Mouse (Mus musculus): ENCODE measurements at regions not wholly inside any gene's neighbourhood (a gene's known extent, or its start where the extent isn't known, plus 50 kb on each side); places are given as distances from the start of the nearest gene placed in this dataset.
A peak's percentile ranks its signal among the peaks of the same experiment; 100 is the strongest.

DNA sequence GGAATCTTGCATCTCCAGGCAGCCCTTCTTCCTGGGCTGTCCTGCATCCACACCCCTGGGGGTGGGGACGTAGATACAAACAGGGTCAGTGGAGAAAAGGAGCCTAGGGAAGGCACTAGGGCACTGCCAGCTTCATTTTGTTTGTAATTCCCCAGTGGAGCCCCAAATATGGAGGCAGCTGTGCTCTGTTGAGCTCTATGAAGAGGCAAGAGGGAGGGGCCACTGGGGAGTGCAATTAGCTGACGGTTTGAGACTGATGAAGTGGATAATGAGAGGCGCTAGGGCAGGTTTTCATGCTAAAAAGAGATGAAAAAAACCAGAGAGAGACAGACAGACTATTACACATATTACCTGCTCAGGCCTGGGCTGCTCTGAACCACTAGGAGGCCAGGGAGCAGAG lies 135.8 kb upstream of the Grik3 start:
- DNase-seq (ENCODE audit: low read depth, low spot score), result peak; percentile 24

DNA sequence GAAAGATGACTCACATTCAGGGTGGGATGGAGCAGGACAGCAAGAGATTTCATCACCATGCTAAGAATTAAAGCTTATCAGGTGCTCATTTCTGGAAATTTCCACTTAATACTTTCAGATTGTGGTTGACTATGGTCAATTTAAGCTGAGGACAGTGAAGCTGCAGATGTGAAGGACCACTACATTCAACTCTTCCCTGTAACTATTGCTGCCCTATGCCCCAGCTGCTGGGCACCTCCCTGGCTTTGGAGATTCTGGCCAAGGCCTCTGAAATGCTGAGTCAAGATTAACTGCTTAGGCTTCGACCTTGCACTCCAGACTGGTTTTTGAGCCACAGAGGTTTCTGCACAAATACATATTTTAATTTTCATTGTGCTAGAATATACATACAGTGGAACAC lies 140.4 kb upstream of the Grik3 start:
- no peak for DNase-seq (ENCODE audit: low read depth, low spot score)

DNA sequence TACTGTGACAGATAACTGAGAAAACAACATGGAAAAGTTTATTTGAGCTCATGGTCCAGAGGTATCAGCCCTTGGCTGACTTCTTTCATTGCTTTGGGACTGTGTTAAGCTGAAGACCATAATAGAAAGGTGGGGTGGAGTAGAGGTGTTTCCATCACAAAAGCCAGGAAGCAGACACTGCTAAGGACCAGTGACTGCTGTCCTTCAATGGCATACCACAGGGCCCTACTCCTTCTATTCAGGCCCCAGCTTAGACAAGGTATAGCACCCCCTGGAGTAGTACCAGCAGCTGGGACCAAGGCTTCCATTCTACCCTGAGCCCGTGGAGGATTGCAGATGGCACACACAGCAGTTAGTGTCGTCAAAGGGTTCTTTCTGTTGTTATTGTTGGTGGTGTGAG lies 151.4 kb upstream of the Grik3 start:
- DNase-seq (ENCODE audit: low read depth, low spot score), result no peak

DNA sequence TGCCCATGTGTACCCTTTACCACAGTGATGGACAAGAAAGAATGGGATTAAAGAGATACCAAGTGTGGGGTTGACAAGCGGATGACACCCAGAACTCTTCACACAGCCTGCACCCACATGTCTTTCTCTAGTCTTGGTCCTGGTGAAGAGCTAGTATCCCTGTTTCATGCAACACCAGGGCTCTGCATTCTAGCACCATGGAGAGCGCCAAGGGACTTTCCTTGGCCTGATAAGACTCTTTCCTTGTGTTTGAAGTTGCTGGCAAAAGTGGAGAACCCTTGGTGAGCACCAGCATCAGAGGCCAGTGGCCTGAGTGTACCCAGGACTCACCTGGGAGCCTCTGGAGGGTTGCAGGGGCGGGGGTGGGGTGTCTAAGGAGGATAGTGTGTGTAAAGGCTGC lies 161.7 kb upstream of the Grik3 start:
- DNase-seq (ENCODE audit: low read depth, low spot score), result no peak

GRCm38 (mm10) chr4:125324495-125324894 lies 166.0 kb upstream of the Grik3 start:
- DNase-seq (ENCODE audit: low read depth, low spot score), result no peak

DNA sequence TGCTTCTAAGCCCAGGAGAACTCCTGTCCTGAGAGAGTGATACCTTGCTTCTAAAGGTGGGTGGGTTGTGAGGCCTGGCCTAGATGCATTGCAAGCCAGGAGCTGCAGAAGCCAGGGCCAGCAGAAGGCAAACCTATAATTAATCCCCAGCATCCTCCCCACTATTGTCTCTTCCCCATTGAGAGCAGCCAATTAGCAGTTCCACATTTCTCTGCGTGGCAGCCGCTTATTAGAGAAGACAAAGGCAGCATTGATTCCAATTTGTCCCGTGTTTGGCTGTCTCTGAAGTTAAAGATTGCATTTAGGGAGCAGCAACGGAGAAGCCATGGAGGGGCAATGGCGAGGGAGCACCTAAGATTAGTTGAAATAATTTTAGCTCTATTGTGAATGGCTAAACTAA lies 171.2 kb upstream of the Grik3 start:
- peak; percentile 74 for DNase-seq (ENCODE audit: low read depth, low spot score)

DNA sequence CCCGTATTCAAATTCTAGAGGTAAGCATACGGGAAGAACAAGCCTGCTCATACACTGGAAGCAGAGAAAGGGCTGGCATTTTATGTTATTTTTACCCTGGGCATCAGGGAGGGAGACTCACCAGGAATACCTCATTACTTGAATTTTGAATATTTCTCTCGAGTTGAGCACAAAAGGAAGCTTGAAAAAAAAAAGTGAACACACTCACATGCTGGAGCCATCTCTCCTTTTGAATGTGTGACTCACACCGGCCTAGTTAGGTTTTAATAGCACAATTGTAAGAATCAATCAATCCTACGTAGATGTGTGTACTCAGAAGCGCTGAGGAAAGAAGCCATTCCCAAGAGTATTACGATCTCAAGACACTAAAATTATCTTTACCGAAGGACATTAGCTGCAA lies 172.2 kb upstream of the Grik3 start:
- peak; percentile 72 for DNase-seq (ENCODE audit: low read depth, low spot score)

- peak; percentile 57 for DNase-seq (ENCODE audit: low read depth, low spot score)
These were observed 173.6 kb upstream of the Grik3 start for GRCm38 (mm10) chr4:125316876-125317275.

GRCm38 (mm10) chr4:125315818-125316217 lies 174.7 kb upstream of the Grik3 start:
- DNase-seq (ENCODE audit: low read depth, low spot score), result peak; percentile 76

DNA sequence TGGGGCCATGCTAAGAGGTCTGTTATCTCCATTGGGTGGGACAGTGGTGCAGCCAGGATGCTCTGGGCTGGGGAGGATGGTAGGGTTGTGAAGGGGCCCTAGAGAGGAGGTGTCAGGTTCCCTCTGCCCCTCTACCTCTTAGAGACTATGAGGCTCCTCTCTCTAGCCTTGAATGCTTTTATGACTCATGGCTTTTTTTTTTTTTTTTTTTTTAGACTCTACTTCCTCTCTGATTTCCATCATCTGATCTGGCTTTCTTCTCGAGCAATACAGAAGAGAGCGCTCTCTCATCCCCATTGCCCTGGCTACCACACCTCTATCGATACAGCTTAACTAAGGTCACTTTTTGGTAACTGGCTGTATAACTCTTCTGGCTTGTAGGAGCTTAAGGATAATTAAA lies 176.6 kb upstream of the Grik3 start:
- no peak for DNase-seq (ENCODE audit: low read depth, low spot score)

GRCm38 (mm10) chr4:125313252-125313651 lies 177.2 kb upstream of the Grik3 start:
- peak; percentile 80 for DNase-seq (ENCODE audit: low read depth, low spot score)

- DNase-seq (ENCODE audit: low read depth, low spot score), result no peak
These were observed 180.5 kb upstream of the Zc3h12a start for GRCm38 (mm10) chr4:125308171-125308570.

GRCm38 (mm10) chr4:125305766-125306165 lies 178.1 kb upstream of the Zc3h12a start:
- peak; percentile 53 for DNase-seq (ENCODE audit: low read depth, low spot score)

- peak; percentile 81 for DNase-seq (ENCODE audit: low read depth, low spot score)
These were observed 175.0 kb upstream of the Zc3h12a start for GRCm38 (mm10) chr4:125302660-125303059.

DNA sequence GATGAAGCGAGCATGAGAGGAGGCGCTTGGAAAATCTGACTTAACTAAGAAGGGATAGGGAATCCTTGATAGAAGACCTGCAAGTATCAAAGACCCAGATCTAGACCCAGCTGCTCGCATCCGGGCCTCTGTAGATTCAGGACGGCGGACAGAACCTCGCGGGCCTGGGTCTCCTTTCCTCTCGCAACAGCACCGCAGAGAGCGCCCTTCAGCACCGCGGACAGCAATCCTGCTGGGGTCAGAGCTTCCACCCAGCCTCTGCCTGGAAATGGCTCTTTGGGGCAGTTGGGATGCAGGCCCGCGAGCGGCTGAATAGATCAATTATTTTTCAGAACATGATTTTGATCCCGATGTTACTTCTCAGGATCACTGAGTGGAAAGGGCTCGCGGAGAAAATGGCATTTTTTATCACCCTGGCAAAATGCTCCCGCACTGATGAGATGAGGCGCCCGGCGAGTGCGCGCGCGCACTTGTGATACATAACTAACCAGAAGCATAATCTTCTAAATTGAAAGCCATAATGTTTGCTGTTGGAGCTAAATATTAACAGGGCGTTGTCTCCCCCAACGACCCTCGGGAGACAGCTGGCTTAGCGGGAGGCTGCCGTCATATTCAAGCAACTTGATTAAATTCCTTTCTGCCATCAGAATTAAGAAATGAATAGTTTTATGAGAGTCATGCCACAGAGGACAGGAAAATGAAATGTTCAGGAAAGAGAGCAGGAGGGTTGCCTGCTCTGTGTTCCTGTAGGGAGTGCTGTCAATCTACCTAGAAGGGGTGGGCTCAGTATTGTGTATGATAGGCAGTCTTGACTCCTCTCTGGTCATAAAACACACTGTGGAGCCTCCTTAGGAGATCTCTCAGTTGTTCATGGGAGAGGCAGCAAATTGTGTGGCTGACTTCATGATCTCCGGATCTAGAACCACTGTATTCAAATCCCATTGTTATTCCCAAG lies 173.1 kb upstream of the Zc3h12a start:
- DNase-seq (ENCODE audit: low read depth, low spot score), result no peak

DNA sequence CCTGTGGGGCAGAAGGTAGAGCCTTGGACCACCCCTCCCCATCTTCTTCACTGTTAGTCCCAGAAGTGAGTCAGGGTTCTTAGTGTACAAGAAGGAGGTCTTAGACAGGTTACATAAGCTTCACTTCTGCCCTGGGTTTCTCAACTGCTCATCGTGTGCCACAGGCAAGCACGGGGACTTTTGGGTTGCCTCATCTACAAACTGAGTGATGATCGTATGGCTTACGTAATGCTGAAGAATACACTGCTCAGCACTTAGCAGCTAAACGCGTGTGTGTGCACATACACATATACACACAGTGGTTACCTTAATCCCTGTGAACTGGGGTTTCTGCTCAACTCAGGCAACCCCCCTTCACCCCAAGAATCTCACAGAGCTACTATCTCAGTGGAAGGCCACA lies 163.1 kb upstream of the Zc3h12a start:
- peak; percentile 58 for DNase-seq (ENCODE audit: low read depth, low spot score)

DNA sequence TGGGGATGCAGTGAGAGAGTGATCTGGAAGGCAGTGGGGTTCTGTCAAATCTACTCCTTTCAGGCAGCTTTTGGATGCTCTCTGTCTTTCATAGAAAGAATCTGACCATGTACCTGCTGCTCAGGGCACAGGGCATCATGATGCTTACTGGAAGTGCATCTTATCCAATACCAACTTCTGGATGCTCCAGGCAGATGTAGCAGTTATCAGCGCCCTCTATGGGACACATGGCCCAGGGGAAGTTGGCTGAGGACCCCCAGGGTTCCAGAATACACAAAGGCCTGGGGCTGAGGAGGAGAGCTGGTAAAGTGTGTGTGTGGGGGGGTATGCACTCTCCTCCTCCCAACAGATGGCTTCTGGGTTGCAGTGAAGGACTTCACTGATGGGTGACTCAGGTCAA lies 162.1 kb upstream of the Zc3h12a start:
- DNase-seq (ENCODE audit: low read depth, low spot score), result no peak

DNA sequence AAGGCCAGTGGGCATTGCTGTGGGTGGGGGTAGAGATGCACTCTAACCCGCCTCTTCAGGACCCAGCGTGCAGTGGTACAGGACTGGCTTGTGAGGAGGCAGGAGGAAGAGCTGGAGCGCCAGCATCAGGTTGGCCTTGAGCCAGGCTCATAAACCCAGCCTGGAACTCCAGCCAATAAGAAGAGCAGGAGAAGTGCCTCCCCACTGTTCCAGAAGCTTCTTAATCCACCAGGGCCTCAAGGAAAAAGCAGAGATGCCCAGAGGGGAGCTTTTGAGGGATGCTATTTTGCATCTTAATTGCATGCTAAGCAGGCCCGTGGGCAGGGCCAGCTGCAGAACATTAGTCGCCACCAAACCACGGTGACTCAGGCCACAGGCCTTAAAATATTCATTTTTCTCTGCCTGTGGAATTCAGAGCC lies 161.4 kb upstream of the Zc3h12a start:
- DNase-seq (ENCODE audit: low read depth, low spot score), result peak; percentile 89

DNA sequence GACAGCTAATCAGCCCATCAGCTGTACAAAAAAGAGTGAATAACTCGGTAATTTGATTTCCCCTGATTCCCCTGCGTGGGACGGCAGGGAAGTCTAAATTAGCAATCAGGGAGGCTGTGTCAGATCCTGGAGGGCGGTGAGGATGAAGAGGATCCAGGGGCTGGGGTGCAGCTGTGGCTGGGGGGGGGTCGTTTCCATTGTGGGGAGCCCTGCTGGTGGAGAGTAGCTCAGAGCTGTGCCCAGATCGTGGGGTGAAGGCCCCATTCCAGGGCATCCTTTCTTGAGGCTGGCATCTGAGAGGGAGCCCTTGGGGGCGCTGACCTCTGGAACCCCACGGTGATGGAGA lies 155.3 kb upstream of the Zc3h12a start:
- no peak for DNase-seq (ENCODE audit: low read depth, low spot score)

DNA sequence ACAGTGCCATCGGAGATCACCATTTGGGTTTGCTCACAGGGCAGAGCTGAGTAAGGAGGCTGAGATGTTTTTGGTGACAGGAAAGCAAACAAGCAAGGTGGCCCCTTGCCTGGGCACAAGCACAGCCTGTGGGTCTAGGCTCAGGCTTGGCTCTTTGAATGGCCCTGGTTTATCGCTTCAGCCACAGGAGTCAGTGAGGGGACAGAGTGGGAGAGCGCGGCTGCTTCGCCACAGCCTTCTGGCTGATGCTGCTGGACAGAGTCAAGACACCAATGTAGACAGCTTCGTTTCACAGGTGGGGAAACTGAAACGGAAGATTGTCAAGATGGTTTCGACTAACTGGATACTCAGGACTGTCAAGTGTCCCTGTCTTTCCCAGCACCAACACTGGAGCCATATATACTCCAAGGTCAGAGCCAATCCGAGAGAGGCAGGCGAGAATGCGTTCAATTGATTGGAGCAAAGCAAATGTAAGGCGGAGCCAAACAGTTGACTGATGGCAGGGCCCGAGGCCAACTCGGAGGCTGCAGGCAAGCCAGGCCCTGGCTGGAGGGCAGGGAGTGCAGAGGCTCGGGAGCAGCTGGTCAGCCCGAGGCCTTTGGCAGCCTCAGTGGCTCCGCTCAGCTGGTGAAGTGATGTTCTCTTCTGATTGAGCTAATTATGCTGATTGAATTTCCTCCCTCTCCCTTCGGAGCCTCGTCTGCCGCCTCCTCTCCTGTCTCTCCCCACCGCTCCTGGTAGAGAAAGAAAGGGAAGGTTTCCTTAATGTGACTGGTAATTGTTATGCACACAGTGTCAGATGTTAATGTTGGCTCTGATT lies 154.7 kb upstream of the Zc3h12a start:
- peak; percentile 86 for DNase-seq (ENCODE audit: low read depth, low spot score)

GRCm38 (mm10) chr4:125279165-125279564 lies 151.5 kb upstream of the Zc3h12a start:
- DNase-seq (ENCODE audit: low read depth, low spot score), result no peak

DNA sequence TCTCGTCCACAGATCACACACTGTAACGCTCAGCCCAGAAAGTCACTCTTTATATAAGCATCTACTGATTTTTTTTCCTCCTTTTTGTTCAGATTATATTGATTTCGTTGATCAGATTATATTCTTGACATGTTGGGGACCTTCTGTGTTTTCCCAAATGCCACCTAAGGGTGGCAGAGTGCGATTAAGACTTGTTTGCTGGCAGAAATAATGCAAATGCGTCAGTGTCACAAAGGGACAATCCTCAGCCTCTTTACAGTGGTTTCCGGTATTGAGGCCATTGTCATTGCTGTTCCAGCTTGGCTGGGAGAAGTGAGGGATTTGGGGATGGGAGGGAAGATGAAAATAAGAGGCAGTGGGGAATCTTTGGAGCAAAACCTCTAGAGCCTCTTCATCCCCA lies 149.2 kb upstream of the Zc3h12a start:
- no peak for DNase-seq (ENCODE audit: low read depth, low spot score)

- peak; percentile 71 for DNase-seq (ENCODE audit: low read depth, low spot score)
These were observed 147.6 kb upstream of the Zc3h12a start for GRCm38 (mm10) chr4:125275259-125275658.
